ENCODE assay signal across 8 mouse cellular contexts in genomic region chr2:71366618-71367124, GRCm38 (mm10). TPM values are rescaled to one million over a fixed set of nuclear protein-coding genes. Genes with fewer than 3 reads are reported as not detected.
DNase-seq lines count a peak whose midpoint lies in the region; ATAC-seq and TF ChIP-seq lines count a peak whose summit lies in the region.

No protein-coding gene starts in this region.

- TF ChIP-seq CTCF in testis, adult 2 months (IDR thresholded peaks at IDR 0.05; ENCODE audit: control insufficient read depth, insufficient read depth, insufficient replicate concordance, low read depth, low read length), result no peak

- ATAC-seq in inflammation-experienced regulatory T-cells, adult 6 months, result peak; percentile 63
- no peak for ATAC-seq in midbrain, embryonic 14.5 days (ENCODE audit: low FRiP score, low TSS enrichment)

- H3K9me3 ChIP-seq in midbrain, embryonic 14.5 days (ENCODE audit: control insufficient read depth, low read length), result no peaks in the 10 kb centered on the region

- peak overlapping the region; percentile 86 for H3K4me3 ChIP-seq in testis, adult 2 months (ENCODE audit: control insufficient read depth, low read depth, low read length)
- H3K4me3 ChIP-seq in midbrain, embryonic 14.5 days (replicated peaks; ENCODE audit: low read depth, low read length), result peak overlapping the region; percentile 54

- DNase-seq in adrenal gland, postnatal 14 days, result peak; percentile 64
- DNase-seq in adrenal gland, postnatal 4 days (ENCODE audit: low spot score in 2 of 2), result no peak
- no peak for DNase-seq in testis, postnatal 10 days (ENCODE audit: low spot score)
- no peak for DNase-seq in midbrain, embryonic 14.5 days
- no peak for DNase-seq in adrenal gland, postnatal 25 days
- DNase-seq in gastrocnemius, adult 18-20 months (ENCODE audit: low spot score), result no peak

- peaks cover 2% of the 10 kb centered on the region for H3K4me1 ChIP-seq in testis, adult 2 months (ENCODE audit: control insufficient read depth, insufficient read depth, low read length)
- H3K4me1 ChIP-seq in midbrain, embryonic 14.5 days (ENCODE audit: control insufficient read depth, insufficient read depth, low read length), result peaks cover 19% of the 10 kb centered on the region

- no peak for TF ChIP-seq POLR2A in testis, adult 2 months (IDR thresholded peaks at IDR 0.05; ENCODE audit: control insufficient read depth, low read depth, low read length)

- 30% methylated on average over 9 of the region's 9 CpGs for WGBS in midbrain, embryonic 14.5 days

- H3K36me3 ChIP-seq in testis, adult 2 months (ENCODE audit: control insufficient read depth, insufficient read depth, low read length), result no peaks in the 10 kb centered on the region
- 0 out of 2 replicates have a peak, but pooled peaks cover 5% of the 10 kb centered on the region for H3K36me3 ChIP-seq in midbrain, embryonic 14.5 days (ENCODE audit: control insufficient read depth, insufficient read depth, low read length)

- H3K4me2 ChIP-seq in midbrain, embryonic 14.5 days (ENCODE audit: low read length), result peak overlapping the region; percentile 66

- H3K27me3 ChIP-seq in testis, adult 2 months (ENCODE audit: control insufficient read depth, insufficient read depth, low read length), result no peaks in the 10 kb centered on the region
- H3K27me3 ChIP-seq in midbrain, embryonic 14.5 days (ENCODE audit: control insufficient read depth, insufficient read depth, low read length), result no peaks in the 10 kb centered on the region

- H3K9ac ChIP-seq in midbrain, embryonic 14.5 days (replicated peaks; ENCODE audit: low read length), result peak overlapping the region; percentile 71

- H3K27ac ChIP-seq in testis, adult 2 months (ENCODE audit: control insufficient read depth, insufficient read depth, low read depth, low read length), result no peak overlapping the region
- peak overlapping the region; percentile 70 for H3K27ac ChIP-seq in midbrain, embryonic 14.5 days (replicated peaks; ENCODE audit: low read depth, low read length)

RNA-seq across cellular contexts. Expression of gene Slc25a12, which starts 0.9 kb away (rescaled TPM):
- 64.9 and 73.7 TPM in 2 replicates for total RNA-seq in adrenal gland, postnatal 14 days (2021)
- 10 to 100 TPM; 81.7 to 81.8 TPM for total RNA-seq in adrenal gland, postnatal 4 days (2021)
- polyA plus RNA-seq in testis, adult 2 months (2012; rRNA removed), result 3.2 and 3.7 TPM in 2 replicates
- polyA plus RNA-seq in inflammation-experienced regulatory T-cells, adult 6 months (2017; shearing (Covaris generic)), result 10 to 100 TPM; 63.3 to 80.6 (median 68.3) TPM
- polyA plus RNA-seq in midbrain, embryonic 14.5 days (2014; fragmentation: Nextera tagmentation; extraction: Ambion mirVana), result 85.2 and 86.3 TPM in 2 replicates
- total RNA-seq in adrenal gland, postnatal 25 days (2021), result 96.2 and 97.1 TPM in 2 replicates
- total RNA-seq in gastrocnemius, adult 18-20 months (2021), result 100 to 1,000 TPM; 379 to 427 TPM

RNA-seq across cellular contexts. Expression of gene Hat1, which starts 22.1 kb away (rescaled TPM):
- 37.7 and 40.1 TPM in 2 replicates for total RNA-seq in adrenal gland, postnatal 14 days (2021)
- total RNA-seq in adrenal gland, postnatal 4 days (2021), result 10 to 100 TPM; 54.9 to 56.0 TPM
- polyA plus RNA-seq in testis, adult 2 months (2012; rRNA removed), result 12.7 and 20.1 TPM in 2 replicates
- polyA plus RNA-seq in inflammation-experienced regulatory T-cells, adult 6 months (2017; shearing (Covaris generic)), result 100 to 1,000 TPM in 1 of 3 experiments, 10 to 100 TPM in 2; 58.6 to 102 (median 76.9) TPM
- 42.6 and 56.1 TPM in 2 replicates for polyA plus RNA-seq in midbrain, embryonic 14.5 days (2014; fragmentation: Nextera tagmentation; extraction: Ambion mirVana)
- 38.3 and 40.3 TPM in 2 replicates for total RNA-seq in adrenal gland, postnatal 25 days (2021)
- total RNA-seq in gastrocnemius, adult 18-20 months (2021), result 10 to 100 TPM; 16.7 to 18.4 TPM
